Mouse (Mus musculus) right cerebral cortex, postnatal 36 days (tissue): ENCODE data around the gene B3gnt5.
"Not testable (repeated sequence)": the region's sequence is repeated elsewhere in the genome, so short reads cannot be mapped to it uniquely, and the experiment has no call there.

Source experiments
- DNase-seq, 2 experiments: peaks; one replicate each; pipeline ENCODE4 v3.0.0; 2022; ENCODE audit warnings: low spot score in 2 of 2, mixed read lengths in 1 of 2

The B3gnt5 gene

GRCm38 (mm10) chr16:19760074-19760473 lies at the start of gene B3gnt5:
TSS of gene B3gnt5 (plus strand) at chr16:19760208.
- DNase-seq: no peak

GRCm38 (mm10) chr16:19720959-19721358 lies 39.0 kb upstream of the B3gnt5 start:
- DNase-seq: no peak

- DNase-seq: not testable (repeated sequence)
Measured at GRCm38 (mm10) chr16:19724139-19724538, 35.9 kb upstream of the B3gnt5 start.

- no peak for DNase-seq
Measured at GRCm38 (mm10) chr16:19732896-19733295, 27.1 kb upstream of the B3gnt5 start.

DNA sequence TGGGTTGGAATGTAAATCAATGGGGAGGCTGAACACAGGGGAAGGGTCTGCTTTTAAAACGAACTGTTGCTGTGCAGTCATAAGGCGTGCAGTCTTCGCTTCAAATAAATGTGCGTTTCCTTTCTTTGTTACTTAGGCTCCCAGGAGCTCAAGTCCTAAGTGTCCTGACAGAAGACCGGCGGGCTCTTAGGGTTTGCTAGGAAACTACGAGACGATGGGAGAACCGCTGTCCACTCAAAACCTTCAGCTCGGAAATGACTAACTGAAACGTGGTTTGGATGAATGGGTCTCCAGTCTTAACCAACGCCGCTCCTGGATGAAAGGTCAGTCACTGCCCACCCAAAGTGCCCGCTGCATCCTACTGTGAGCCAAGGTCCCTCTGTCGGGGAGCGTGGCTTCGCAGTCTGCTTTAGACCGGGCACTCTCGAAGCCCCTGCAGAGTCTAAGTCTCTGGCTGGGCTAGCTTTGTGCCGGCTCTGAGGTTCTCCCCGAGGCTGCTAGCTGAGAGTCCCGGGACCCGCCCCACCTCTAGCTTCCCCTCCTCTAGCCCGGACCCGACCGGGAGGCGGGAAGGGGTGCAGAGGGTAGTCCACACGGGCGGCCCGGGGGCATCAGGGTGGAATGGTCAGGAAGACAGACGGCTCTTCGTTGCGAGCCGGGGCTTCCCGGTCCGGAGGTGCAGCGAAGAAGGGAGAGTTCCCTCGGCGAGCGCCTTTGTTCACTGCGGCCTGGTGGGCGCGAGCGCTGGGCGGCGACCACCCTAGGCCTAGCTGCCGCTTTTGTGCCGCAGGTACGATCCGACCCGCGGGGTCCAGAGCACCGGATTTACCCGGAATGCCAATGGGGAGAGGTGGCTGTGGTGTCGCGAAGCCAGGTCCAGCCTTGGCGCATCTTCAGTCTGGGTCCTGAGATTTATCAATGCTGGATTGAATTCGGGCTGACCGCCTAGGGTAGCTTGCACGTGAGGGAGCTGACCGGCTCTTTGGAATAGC lies 793 bp downstream of the B3gnt5 start:
- no peak for DNase-seq

DNA sequence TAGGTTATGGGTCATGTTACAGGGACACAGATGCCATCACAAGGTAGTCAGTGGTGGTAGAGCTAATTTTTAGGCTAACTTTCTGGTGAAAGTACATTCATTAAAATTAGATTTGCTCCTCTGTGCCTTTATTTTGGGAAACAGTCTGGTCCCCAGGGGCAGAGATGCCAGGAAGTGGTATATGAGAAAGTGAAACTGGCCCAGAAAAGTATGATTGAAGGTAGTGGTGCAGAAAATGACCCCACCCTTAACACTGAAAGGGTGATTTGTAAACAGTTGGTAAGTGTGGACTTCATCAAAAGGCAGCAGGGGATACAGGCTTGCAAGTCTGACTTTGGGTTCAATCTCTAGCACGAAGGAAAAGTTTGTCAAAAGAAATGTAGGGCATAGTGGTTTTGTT lies 1.7 kb downstream of the B3gnt5 start:
- DNase-seq: no peak

DNA sequence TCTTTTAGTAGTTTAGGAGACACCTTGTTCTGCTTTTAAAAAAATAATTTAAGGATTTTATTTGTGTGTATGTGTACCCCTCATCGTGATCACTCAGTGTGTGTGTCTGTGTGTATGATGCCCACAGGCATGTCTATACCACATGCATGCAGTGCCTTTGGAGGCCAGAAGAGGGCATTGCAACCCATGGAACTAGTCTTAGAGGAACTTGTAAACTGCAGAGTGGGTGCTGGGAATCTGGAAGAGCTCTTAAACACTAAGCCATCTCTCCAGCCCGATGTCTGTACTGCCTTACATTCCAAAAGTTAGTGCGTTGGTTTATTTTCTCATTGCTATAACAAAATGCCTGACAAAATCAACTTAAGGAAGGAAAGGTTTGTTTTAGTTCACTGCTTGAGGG lies 6.1 kb downstream of the B3gnt5 start:
- no peak for DNase-seq

- DNase-seq: no peak
Measured at GRCm38 (mm10) chr16:19768046-19768445, 8.0 kb downstream of the B3gnt5 start.

GRCm38 (mm10) chr16:19772013-19772412 lies 12.0 kb downstream of the B3gnt5 start:
- no peak for DNase-seq

GRCm38 (mm10) chr16:19786386-19787090 lies 26.5 kb downstream of the B3gnt5 start:
- DNase-seq: no peak

GRCm38 (mm10) chr16:19789914-19790313 lies 29.9 kb downstream of the B3gnt5 start:
- DNase-seq: no peak

DNA sequence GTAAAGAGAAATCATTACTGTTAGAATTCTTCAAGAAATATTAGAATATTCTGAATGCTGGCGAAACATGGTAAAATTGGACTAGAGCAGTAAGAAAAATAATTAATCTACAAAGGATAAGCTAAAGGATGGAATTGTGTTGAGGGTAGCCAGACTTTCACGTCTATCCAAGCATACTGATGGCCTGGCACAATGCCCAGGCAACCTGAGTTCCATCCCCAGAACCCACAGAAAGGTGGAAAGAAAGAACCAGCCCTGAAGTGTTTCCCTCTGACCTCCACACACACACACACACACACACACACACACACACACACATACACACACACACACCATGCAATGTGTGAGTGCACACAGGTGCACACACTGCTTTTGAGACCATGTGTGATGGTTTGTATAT lies 58.8 kb downstream of the B3gnt5 start:
- no peak for DNase-seq
